Mouse (Mus musculus): ENCODE measurements at regions not wholly inside any gene's neighbourhood (a gene's known extent, or its start where the extent isn't known, plus 50 kb on each side); places are given as distances from the start of the nearest gene placed in this dataset.
"Not testable (repeated sequence)": the region's sequence is repeated elsewhere in the genome, so short reads cannot be mapped to it uniquely, and the experiment has no call there.

DNA sequence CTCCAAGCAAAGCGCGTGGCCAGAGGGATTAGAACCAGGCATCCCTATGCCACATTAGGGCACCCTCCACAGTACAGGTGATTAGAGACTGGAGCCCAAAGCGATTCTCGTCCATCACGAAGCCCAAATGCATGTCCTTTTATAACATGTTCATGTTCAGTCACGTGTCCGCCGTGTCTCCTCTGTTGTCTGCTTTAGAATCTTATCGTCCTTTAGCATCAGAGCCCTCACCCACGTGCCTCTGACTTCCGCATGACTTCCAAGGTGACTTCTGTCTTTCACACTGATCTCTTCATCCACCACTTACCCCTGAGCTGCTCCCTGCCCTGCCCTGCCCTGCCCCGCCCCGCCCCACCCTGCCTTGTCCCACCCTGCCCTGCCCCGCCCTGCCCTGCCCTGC lies 125.3 kb downstream of the Katnal1 start:
- H3K27ac ChIP-seq (ENCODE audit: low read length), result no peak overlapping the region
- no peak for ATAC-seq (ENCODE audit: low read depth)
- peaks cover 4% of the 10 kb centered on the region for H3K4me1 ChIP-seq (replicated peaks; ENCODE audit: control insufficient read depth, insufficient read depth, low read length)
- WGBS, result 84% methylated on average over 14 of the region's 14 CpGs
- no peaks in the 10 kb centered on the region for H3K36me3 ChIP-seq (ENCODE audit: control insufficient read depth, insufficient read depth, low read length)
- H3K9me3 ChIP-seq (ENCODE audit: control insufficient read depth, low read length), result peaks cover 3% of the 10 kb centered on the region
- no peak overlapping the region for H3K4me3 ChIP-seq (ENCODE audit: low read length)
- H3K27me3 ChIP-seq (ENCODE audit: control insufficient read depth, insufficient read depth, low read depth, low read length), result no peaks in the 10 kb centered on the region
- H3K9ac ChIP-seq (ENCODE audit: low read length), result no peak overlapping the region
- no peak overlapping the region for H3K4me2 ChIP-seq (ENCODE audit: low read depth, low read length)

DNA sequence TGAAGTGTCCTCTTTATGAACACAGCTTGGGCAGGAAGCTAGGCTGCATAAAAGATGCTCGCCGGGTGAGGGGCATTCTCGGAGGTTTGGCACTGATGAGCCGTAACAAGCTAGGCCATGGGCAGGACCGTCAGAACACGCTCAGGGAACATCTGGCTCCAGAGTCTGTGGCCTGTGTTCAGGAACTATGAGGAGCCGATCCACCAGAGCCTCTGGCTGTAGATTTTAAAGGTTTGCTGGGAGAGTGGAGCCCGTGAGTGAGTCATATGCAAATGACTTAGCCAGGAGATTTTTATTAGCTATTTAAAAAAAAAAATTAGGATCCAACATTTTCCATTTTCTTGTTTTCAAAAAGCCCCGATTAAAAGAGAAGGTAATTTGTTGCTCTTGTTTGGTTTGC lies 126.4 kb downstream of the Katnal1 start:
- Histone ChIP-seq H3K4me3 (ENCODE audit: low read length) (no peak overlapping the region), H3K4me2 (ENCODE audit: low read depth, low read length) (no peak overlapping the region), H3K36me3 (ENCODE audit: control insufficient read depth, insufficient read depth, low read length) (no peaks in the 10 kb centered on the region), H3K27ac (ENCODE audit: low read length) (no peak overlapping the region), H3K9ac (ENCODE audit: low read length) (no peak overlapping the region), H3K9me3 (ENCODE audit: control insufficient read depth, low read length) (peaks cover 2% of the 10 kb centered on the region), H3K4me1 (replicated peaks; ENCODE audit: control insufficient read depth, insufficient read depth, low read length) (peaks cover 8% of the 10 kb centered on the region), H3K27me3 (ENCODE audit: control insufficient read depth, insufficient read depth, low read depth, low read length) (no peaks in the 10 kb centered on the region)
- 79% methylated on average over 9 of the region's 9 CpGs for WGBS
- ATAC-seq (ENCODE audit: low read depth), result no peak

DNA sequence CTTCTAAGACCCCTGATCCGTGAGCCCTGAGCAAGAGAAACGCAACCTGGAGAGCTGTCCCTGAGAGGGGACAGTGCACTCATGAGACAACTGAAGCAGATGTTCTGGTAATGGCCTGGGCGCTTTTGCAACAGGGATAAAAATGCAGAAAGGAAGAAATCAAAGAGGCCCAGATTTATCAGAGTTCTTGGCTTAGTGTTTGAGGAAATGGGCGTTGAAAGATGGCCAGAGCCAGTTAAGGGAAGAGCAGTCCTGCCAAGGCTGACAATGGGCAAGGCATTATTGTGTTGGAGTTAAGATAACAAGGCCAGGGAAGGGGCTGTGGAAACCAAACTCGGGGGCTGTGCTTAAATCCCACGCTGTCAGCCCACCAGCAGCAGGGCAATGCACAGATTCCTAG lies 130.6 kb downstream of the Katnal1 start:
- Histone ChIP-seq H3K36me3 (ENCODE audit: control insufficient read depth, insufficient read depth, low read length) (no peaks in the 10 kb centered on the region), H3K4me3 (ENCODE audit: low read length) (no peak overlapping the region), H3K4me1 (replicated peaks; ENCODE audit: control insufficient read depth, insufficient read depth, low read length) (peaks cover 22% of the 10 kb centered on the region), H3K9ac (ENCODE audit: low read length) (no peak overlapping the region), H3K9me3 (ENCODE audit: control insufficient read depth, low read length) (no peaks in the 10 kb centered on the region), H3K27me3 (ENCODE audit: control insufficient read depth, insufficient read depth, low read depth, low read length) (no peaks in the 10 kb centered on the region), H3K27ac (ENCODE audit: low read length) (no peak overlapping the region), H3K4me2 (ENCODE audit: low read depth, low read length) (no peak overlapping the region)
- 34% methylated on average over 6 of the region's 6 CpGs for WGBS
- ATAC-seq (ENCODE audit: low read depth), result peak; percentile 34

DNA sequence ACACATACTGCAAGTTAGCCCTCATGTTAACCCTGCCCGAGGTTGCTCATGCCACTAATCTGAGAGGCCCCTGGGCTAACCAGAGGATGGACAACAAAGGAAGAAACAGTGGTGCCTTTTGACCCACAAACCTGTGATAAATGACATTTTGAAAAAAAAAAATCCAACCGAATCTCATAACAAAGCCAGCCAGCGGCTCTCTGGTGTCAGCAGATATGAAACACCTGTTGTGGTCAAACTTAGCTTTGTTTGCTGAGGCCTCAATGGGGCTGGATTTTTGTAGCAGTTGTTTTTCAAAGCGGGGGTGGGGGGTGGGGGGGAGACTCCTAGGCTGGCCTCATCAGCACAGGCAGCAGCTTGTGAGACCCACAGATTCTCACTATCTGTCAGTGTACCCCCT lies 133.0 kb downstream of the Katnal1 start:
- Histone ChIP-seq H3K27ac (ENCODE audit: low read length) (no peak overlapping the region), H3K9ac (ENCODE audit: low read length) (no peak overlapping the region), H3K27me3 (ENCODE audit: control insufficient read depth, insufficient read depth, low read depth, low read length) (no peaks in the 10 kb centered on the region), H3K4me2 (ENCODE audit: low read depth, low read length) (no peak overlapping the region), H3K4me1 (replicated peaks; ENCODE audit: control insufficient read depth, insufficient read depth, low read length) (peaks cover 26% of the 10 kb centered on the region), H3K9me3 (ENCODE audit: control insufficient read depth, low read length) (no peaks in the 10 kb centered on the region), H3K36me3 (ENCODE audit: control insufficient read depth, insufficient read depth, low read length) (no peaks in the 10 kb centered on the region), H3K4me3 (ENCODE audit: low read length) (no peak overlapping the region)
- 12% methylated on average over 4 of the region's 4 CpGs for WGBS
- no peak for ATAC-seq (ENCODE audit: low read depth)

DNA sequence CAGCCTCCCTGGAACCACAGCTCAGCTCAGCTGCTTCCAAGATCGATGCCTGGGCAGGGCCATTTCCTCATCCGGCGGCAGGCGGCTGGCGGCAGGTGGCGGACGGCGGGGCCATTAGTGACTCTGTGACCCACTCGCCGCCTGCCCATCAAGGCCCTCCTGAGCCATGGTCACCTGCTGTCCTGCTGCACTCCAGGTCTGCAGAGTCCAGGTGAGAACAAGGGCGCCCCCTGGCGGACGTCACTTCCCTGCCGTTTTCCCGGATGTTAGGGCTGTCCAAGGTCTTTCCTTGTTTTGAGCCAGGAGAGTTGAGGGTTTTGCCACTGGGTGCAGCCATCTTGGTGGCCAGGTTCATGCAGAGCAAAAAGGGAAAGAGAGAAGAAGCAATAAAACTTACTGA lies 134.7 kb downstream of the Katnal1 start:
- 26% methylated on average over 15 of the region's 15 CpGs for WGBS

DNA sequence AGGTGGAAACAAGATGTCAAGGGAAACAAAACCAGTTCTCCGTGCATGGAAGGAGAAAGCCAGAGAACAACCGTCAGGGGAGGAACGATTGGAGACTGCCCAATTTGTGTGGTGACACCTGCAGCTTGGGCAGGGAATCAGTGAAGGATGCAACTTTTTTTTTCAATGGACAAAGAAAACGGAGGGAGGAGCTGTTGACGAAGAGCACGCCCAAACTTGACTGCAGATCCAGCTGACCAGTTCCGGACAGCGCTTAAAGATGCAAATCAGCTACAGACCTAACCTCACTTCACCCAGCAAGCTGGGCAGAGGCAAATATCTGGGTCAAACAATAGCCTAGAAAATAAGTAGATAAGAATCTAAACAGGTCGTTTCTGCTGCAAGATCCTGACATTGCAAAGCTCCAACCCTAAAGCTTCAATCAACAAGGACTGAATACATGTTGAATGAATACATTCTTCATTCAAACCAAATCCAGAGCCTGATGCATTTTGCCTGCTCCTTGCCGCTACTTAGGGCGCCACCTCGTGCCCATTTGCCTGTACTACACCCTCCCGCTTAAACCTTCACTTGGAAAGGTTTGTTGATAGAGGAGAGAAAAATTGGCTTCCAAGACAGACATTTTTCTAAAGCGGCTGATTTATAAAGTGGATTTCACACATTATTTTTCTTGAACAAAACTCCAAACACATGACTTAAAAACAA lies 136.2 kb downstream of the Katnal1 start:
- H3K4me1 ChIP-seq (replicated peaks; ENCODE audit: control insufficient read depth, insufficient read depth, low read length), result peaks cover 17% of the 10 kb centered on the region
- 10% methylated on average over 14 of the region's 14 CpGs for WGBS
- no peaks in the 10 kb centered on the region for H3K36me3 ChIP-seq (ENCODE audit: control insufficient read depth, insufficient read depth, low read length)
- peak overlapping the region; percentile 11; the same call in 1 of the 2 replicates for H3K4me2 ChIP-seq (ENCODE audit: low read depth, low read length)
- H3K27me3 ChIP-seq (ENCODE audit: control insufficient read depth, insufficient read depth, low read depth, low read length), result no peaks in the 10 kb centered on the region
- H3K4me3 ChIP-seq (ENCODE audit: low read length), result no peak overlapping the region
- no peak overlapping the region for H3K9ac ChIP-seq (ENCODE audit: low read length)
- no peak for ATAC-seq (ENCODE audit: low read depth)
- H3K9me3 ChIP-seq (ENCODE audit: control insufficient read depth, low read length), result no peaks in the 10 kb centered on the region
- no peak overlapping the region for H3K27ac ChIP-seq (ENCODE audit: low read length)

More for the DNA sequence above, 134.7 kb downstream of the Katnal1 start:
- no peaks in the 10 kb centered on the region for H3K9me3 ChIP-seq (ENCODE audit: control insufficient read depth, low read length)
- peaks cover 26% of the 10 kb centered on the region for H3K4me1 ChIP-seq (replicated peaks; ENCODE audit: control insufficient read depth, insufficient read depth, low read length)
- no peaks in the 10 kb centered on the region for H3K27me3 ChIP-seq (ENCODE audit: control insufficient read depth, insufficient read depth, low read depth, low read length)
- no peaks in the 10 kb centered on the region for H3K36me3 ChIP-seq (ENCODE audit: control insufficient read depth, insufficient read depth, low read length)
- no peak overlapping the region for H3K4me3 ChIP-seq (ENCODE audit: low read length)
- H3K4me2 ChIP-seq (ENCODE audit: low read depth, low read length), result no peak overlapping the region
- no peak; the same call in 1 of the 2 replicates for ATAC-seq (ENCODE audit: low read depth)
- H3K9ac ChIP-seq (ENCODE audit: low read length), result no peak overlapping the region
- no peak overlapping the region for H3K27ac ChIP-seq (ENCODE audit: low read length)

DNA sequence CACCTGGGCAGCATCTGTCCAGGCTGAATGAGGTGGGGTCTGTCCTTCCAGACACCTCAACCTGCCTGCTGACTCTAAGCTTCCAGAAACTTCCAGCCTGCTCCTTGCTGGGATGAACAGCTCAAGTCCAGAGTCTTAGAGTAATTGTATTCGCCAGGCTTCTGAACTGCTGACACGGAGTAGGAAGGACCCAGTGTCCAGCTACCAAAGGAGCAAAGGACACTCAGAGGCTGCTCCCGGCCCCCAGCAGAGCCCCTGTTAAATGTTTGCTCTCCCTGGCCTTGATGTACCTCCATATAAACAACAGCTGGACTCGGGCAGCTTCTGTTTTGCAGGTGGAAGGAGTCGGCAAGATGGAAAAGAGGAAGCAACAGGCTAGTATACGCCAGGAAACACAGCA lies 137.5 kb downstream of the Katnal1 start:
- no peak for ATAC-seq (ENCODE audit: low read depth)
- Histone ChIP-seq H3K27me3 (ENCODE audit: control insufficient read depth, insufficient read depth, low read depth, low read length) (no peaks in the 10 kb centered on the region), H3K4me3 (ENCODE audit: low read length) (no peak overlapping the region), H3K4me1 (replicated peaks; ENCODE audit: control insufficient read depth, insufficient read depth, low read length) (peaks cover 28% of the 10 kb centered on the region), H3K4me2 (ENCODE audit: low read depth, low read length) (no peak overlapping the region), H3K27ac (ENCODE audit: low read length) (no peak overlapping the region), H3K36me3 (ENCODE audit: control insufficient read depth, insufficient read depth, low read length) (no peaks in the 10 kb centered on the region), H3K9me3 (ENCODE audit: control insufficient read depth, low read length) (no peaks in the 10 kb centered on the region; the same call in 1 of the 2 replicates), H3K9ac (ENCODE audit: low read length) (no peak overlapping the region)
- 50% methylated on average over 6 of the region's 6 CpGs for WGBS

DNA sequence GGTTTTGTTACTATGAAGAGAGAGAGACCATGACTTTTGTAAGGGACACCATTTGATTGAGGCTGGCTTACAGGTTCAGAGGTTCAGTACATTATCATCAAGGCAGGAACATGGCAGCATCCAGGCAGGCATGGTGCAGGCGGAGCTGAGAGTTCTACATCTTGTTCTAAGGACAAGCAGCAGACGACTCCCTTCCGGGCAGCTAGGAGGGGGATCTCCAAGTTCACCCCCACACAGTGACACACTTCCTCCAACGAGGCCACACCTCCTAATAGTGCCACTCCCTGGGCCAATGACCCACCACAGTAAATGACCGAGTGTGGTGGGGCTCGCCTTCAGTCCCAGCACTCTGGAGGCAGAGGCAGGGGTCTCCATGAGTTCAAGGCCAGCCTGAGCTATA lies 138.8 kb downstream of the Katnal1 start:
- WGBS, result 76% methylated on average over 6 of the region's 6 CpGs
- H3K27ac ChIP-seq (ENCODE audit: low read length); ATAC-seq (ENCODE audit: low read depth); H3K9me3 ChIP-seq (ENCODE audit: control insufficient read depth, low read length); H3K4me3 ChIP-seq (ENCODE audit: low read length); H3K36me3 ChIP-seq (ENCODE audit: control insufficient read depth, insufficient read depth, low read length); H3K27me3 ChIP-seq (ENCODE audit: control insufficient read depth, insufficient read depth, low read depth, low read length); H3K9ac ChIP-seq (ENCODE audit: low read length); H3K4me2 ChIP-seq (ENCODE audit: low read depth, low read length): not testable (repeated sequence)
- peaks cover 20% of the 10 kb centered on the region for H3K4me1 ChIP-seq (replicated peaks; ENCODE audit: control insufficient read depth, insufficient read depth, low read length)

DNA sequence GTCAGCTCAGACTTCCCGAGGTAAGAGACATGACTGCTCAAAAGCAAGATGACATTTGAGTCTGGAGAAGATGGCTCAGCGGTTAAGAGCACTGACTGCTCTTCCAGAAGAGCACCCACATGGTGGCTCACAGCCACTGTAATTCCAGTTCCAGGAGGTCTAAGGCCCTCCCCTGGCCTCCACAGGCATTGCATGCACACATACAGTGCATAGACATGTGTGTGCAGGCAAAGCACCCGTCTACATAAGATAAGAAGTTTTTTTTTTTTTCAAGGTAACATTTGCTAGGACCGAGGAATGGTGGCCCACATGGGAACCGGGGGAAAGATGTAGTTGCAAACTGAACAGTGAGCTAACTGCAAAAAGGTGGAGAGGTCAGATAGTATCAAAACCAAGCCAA lies 139.3 kb downstream of the Katnal1 start:
- no peak overlapping the region for H3K9ac ChIP-seq (ENCODE audit: low read length)
- H3K36me3 ChIP-seq (ENCODE audit: control insufficient read depth, insufficient read depth, low read length), result no peaks in the 10 kb centered on the region
- no peak overlapping the region for H3K4me3 ChIP-seq (ENCODE audit: low read length)
- no peak overlapping the region for H3K4me2 ChIP-seq (ENCODE audit: low read depth, low read length)
- ATAC-seq (ENCODE audit: low read depth), result no peak
- no peaks in the 10 kb centered on the region; the same call in 1 of the 2 replicates for H3K9me3 ChIP-seq (ENCODE audit: control insufficient read depth, low read length)
- H3K4me1 ChIP-seq (replicated peaks; ENCODE audit: control insufficient read depth, insufficient read depth, low read length), result peaks cover 20% of the 10 kb centered on the region
- no peak overlapping the region for H3K27ac ChIP-seq (ENCODE audit: low read length)
- WGBS, result 69% methylated on average over 5 of the region's 5 CpGs
- no peaks in the 10 kb centered on the region for H3K27me3 ChIP-seq (ENCODE audit: control insufficient read depth, insufficient read depth, low read depth, low read length)

All from lung, embryonic 16.5 days (tissue).